Mouse (Mus musculus) forebrain, embryonic 13.5 days (tissue): ENCODE measurements around the gene Hcrt. TPM values are rescaled to one million over a fixed set of nuclear protein-coding genes. Genes with fewer than 3 reads are reported as not detected.

Experiments
- ATAC-seq: fragments of 200-750 bp; cut with Nextera tagmentation; 2 replicates; pipeline ENCODE4 v1.8.0; 2017
- H3K27ac ChIP-seq: fragments of 300-500 bp; sonication (generic); 2 replicates; pipeline ENCODE4 v1.5.1; 2015; ENCODE audit warnings: inconsistent platforms, mild to moderate bottlenecking, moderate library complexity
- H3K27me3 ChIP-seq: fragments of 300-500 bp; sonication (generic); 2 replicates; pipeline ENCODE4 v1.6.1; 2015; ENCODE audit warnings: mild to moderate bottlenecking, inconsistent platforms
- H3K36me3 ChIP-seq: fragments of 300-500 bp; sonication (generic); 2 replicates; pipeline ENCODE4 v1.6.1; 2015; ENCODE audit warnings: mild to moderate bottlenecking, inconsistent platforms; ENCODE audit not compliant: poor library complexity, severe bottlenecking
- H3K4me1 ChIP-seq: fragments of 300-500 bp; sonication (generic); 2 replicates; pipeline ENCODE4 v1.6.1; 2015; ENCODE audit warnings: inconsistent platforms
- H3K4me2 ChIP-seq: fragments of 300-500 bp; sonication (generic); 2 replicates; pipeline ENCODE4 v1.6.1; 2015; ENCODE audit warnings: inconsistent platforms, mild to moderate bottlenecking, moderate library complexity
- H3K4me3 ChIP-seq: fragments of 300-500 bp; sonication (generic); 2 replicates; pipeline ENCODE4 v1.5.1; 2015; ENCODE audit warnings: mild to moderate bottlenecking, inconsistent platforms
- H3K9ac ChIP-seq: fragments of 300-500 bp; sonication (generic); 2 replicates; pipeline ENCODE4 v1.6.1; 2015; ENCODE audit warnings: mild to moderate bottlenecking, inconsistent platforms
- H3K9me3 ChIP-seq: fragments of 300-500 bp; sonication (generic); replicated peaks from 2 replicates; pipeline ENCODE4 v1.6.1; 2016; ENCODE audit warnings: inconsistent platforms
- WGBS: fragments of 180-500 bp; shearing (Covaris S2); methylation state at CpG from one replicate; pipeline ENCODE4 v1.1.7; 2015; 5-methylcytosine and 5-hydroxymethylcytosine counted together
- polyA plus RNA-seq: library from polyadenylated mRNA; unstranded; fragments of >200 nt; fragmentation: Nextera tagmentation; extraction: Ambion mirVana; gene quantifications from 2 replicates; pipeline ENCODE4 v1.2.1, GENCODE M21; 2015

Hcrt gene
- polyA plus RNA-seq, 1 experiment from 2014 or later: not detected

- Histone ChIP-seq H3K9me3 (no peaks in the 10 kb centered on the region), H3K9ac (no peak overlapping the region), H3K36me3 (peaks cover 48% of the 10 kb centered on the region), H3K27me3 (no peaks in the 10 kb centered on the region), H3K4me1 (peaks cover 28% of the 10 kb centered on the region), H3K4me2 (no peak overlapping the region), H3K27ac (no peak overlapping the region), H3K4me3 (no peak overlapping the region)
- no peak for ATAC-seq
- WGBS: 78% methylated on average over 3 of the region's 3 CpGs
Observed at GRCm38 (mm10) chr11:100716649-100717048, 46.1 kb downstream of the Hcrt start.

- no peak for ATAC-seq
- no peak overlapping the region for H3K27ac ChIP-seq
- no peak overlapping the region for H3K4me2 ChIP-seq
- no peaks in the 10 kb centered on the region for H3K27me3 ChIP-seq
- no peak overlapping the region for H3K4me3 ChIP-seq
- H3K9me3 ChIP-seq: no peaks in the 10 kb centered on the region
- H3K4me1 ChIP-seq: peaks cover 29% of the 10 kb centered on the region
- H3K36me3 ChIP-seq: peaks cover 55% of the 10 kb centered on the region
- no peak overlapping the region for H3K9ac ChIP-seq
- WGBS: 78% methylated on average over 6 of the region's 6 CpGs
Observed at GRCm38 (mm10) chr11:100714948-100715347, 47.8 kb downstream of the Hcrt start.

DNA sequence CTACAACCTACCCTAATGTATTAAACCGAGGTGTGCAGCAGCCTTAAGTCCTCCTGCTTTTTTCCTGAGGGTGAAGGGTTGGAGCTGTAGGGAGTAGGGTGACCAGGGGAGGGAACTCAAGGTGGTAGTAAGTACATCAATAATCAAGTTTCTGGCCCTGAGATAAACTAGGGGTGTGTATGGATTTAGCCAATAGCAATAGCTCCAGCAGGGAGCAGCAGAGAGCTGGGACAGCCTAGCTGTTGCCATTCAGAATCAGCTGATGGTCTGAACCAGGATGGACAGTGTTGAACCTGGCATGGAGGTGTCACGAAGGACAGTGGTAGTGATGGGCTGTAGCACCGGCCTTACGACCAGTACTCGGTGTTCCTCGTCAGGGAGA lies 48.2 kb downstream of the Hcrt start:
- Histone ChIP-seq H3K4me3 (no peak overlapping the region), H3K9me3 (no peaks in the 10 kb centered on the region), H3K9ac (peak overlapping the region; percentile 52), H3K27ac (no peak overlapping the region), H3K36me3 (peaks cover 55% of the 10 kb centered on the region), H3K4me2 (no peak overlapping the region; the same call in 1 of the 2 replicates), H3K27me3 (no peaks in the 10 kb centered on the region), H3K4me1 (peaks cover 29% of the 10 kb centered on the region)
- WGBS: 53% methylated on average over 6 of the region's 6 CpGs
- ATAC-seq: no peak

- no peak for ATAC-seq
- peak within 1 kb of the TSS; percentile 9; the same call in 1 of the 2 replicates for H3K4me3 ChIP-seq
- no peaks in the 10 kb centered on the region for H3K27me3 ChIP-seq
- H3K36me3 ChIP-seq: peaks cover 55% of the 10 kb centered on the region
- WGBS: 10% methylated on average over 38 of the region's 38 CpGs
- H3K9ac ChIP-seq: peak within 1 kb of the TSS; percentile 52
- peak within 1 kb of the TSS; percentile 44 for H3K4me2 ChIP-seq
- no peak within 1 kb of the TSS for H3K27ac ChIP-seq
- H3K9me3 ChIP-seq: no peaks in the 10 kb centered on the region
- H3K4me1 ChIP-seq: peaks cover 29% of the 10 kb centered on the region
Observed at GRCm38 (mm10) chr11:100713735-100714533, 48.8 kb downstream of the Hcrt start, which contains the start of gene Hspb9. TSS of gene Hspb9 (plus strand) at chr11:100713850.

DNA sequence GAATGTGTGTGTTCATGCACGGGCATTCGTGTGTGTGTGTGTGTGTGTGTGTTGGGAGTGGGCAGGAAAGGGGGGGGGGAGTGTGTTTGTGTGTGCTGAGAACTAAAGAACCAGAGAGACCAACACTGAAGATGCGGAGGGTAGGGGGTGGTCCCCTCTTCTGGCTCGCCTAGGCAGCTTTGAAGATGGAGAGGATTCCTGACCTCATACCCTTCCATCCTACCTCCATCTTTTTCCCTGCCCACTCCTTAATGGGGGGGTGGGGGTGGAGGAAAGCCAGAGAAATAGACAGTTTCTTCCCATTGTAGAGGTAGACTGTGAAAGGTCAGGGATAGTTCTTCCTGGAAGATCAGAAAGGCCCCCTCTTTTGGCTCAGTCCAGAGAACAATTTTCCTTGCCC lies 49.6 kb downstream of the Hcrt start:
- no peak for ATAC-seq
- no peak overlapping the region for H3K4me3 ChIP-seq
- peak overlapping the region; percentile 44; the same call in 1 of the 2 replicates for H3K4me2 ChIP-seq
- 49% methylated on average over 4 of the region's 4 CpGs for WGBS
- peaks cover 29% of the 10 kb centered on the region for H3K4me1 ChIP-seq
- no peak overlapping the region for H3K27ac ChIP-seq
- peaks cover 55% of the 10 kb centered on the region for H3K36me3 ChIP-seq
- peak overlapping the region; percentile 52; the same call in 1 of the 2 replicates for H3K9ac ChIP-seq
- H3K9me3 ChIP-seq: no peaks in the 10 kb centered on the region
- no peaks in the 10 kb centered on the region for H3K27me3 ChIP-seq

DNA sequence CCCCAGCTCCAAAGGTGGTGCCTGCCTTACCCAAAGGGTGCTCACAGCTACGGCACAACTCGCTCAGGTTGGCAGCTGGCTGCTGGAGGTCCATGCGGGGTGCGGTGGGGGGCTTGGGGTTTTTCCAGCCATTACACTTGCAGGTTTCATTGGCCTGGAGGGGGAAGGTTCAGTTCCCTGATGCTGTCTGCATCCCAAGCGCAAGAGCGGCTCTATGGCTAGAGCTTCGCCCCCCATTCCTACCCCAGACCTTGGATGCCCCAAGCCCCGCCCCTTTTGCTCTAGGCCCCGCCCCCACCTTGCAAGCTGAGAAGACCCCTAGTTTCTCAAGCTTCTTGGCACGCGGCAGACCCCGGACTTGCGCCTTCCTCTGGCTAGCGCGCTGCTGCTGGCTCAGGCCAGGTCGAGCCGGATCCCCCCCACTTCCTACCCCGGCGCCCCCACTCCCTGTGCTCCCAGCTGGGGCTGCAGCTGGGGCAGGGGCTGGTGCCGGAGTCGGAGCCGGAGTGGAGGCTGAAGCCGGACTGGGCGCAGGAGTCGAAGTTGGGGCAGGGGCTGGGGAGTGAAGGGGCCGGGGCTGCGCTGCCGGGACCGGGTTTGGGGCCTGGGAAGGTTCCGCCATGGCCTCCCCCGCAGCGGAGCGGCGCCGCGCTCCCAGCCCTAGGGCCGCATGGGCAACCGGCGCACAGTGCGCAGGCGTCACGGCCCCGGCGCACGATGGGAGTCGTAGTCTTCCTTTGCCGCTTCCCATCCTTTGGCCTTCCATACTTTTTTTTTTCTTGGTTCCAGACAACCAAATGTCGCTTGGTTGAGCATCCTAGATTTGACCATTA lies 50.7 kb downstream of the Hcrt start, which contains the start of gene Kat2a:
Gene Kat2a, minus strand, starts transcription at position 683 of the 833 bp plus-strand sequence.
- peak within 1 kb of the TSS; percentile 92 for H3K9ac ChIP-seq
- H3K36me3 ChIP-seq: peaks cover 55% of the 10 kb centered on the region
- H3K9me3 ChIP-seq: no peaks in the 10 kb centered on the region
- peak within 1 kb of the TSS; percentile 72 for H3K4me2 ChIP-seq
- peak; percentile 94 for ATAC-seq
- H3K27me3 ChIP-seq: no peaks in the 10 kb centered on the region
- peaks cover 29% of the 10 kb centered on the region for H3K4me1 ChIP-seq
- peak within 1 kb of the TSS; percentile 75 for H3K27ac ChIP-seq
- 2% methylated on average over 48 of the region's 48 CpGs for WGBS
- peak within 1 kb of the TSS; percentile 96 for H3K4me3 ChIP-seq

Other genes with a start within 250 kb of the Hcrt start
- 251 and 271 TPM in 2 replicates for gene Acly, start 234.9 kb downstream of the Hcrt start, polyA plus RNA-seq
- 1.6 and 1.9 TPM in 2 replicates for gene Ttc25, start 217.3 kb downstream of the Hcrt start, polyA plus RNA-seq
- gene Cnp, start 188.0 kb downstream of the Hcrt start, polyA plus RNA-seq: 20.1 and 20.8 TPM in 2 replicates
- gene Nkiras2, start 143.7 kb downstream of the Hcrt start, polyA plus RNA-seq: 94.7 and 101 TPM in 2 replicates
- 283 and 285 TPM in 2 replicates for gene Dnajc7, start 142.8 kb downstream of the Hcrt start, polyA plus RNA-seq
- 0.18 and 0.48 TPM in 2 replicates for gene Zfp385c, start 70.5 kb downstream of the Hcrt start, polyA plus RNA-seq
- gene Dhx58, start 58.7 kb downstream of the Hcrt start, polyA plus RNA-seq: 1.8 and 2.1 TPM in 2 replicates
- gene Kat2a, start 50.5 kb downstream of the Hcrt start, polyA plus RNA-seq: 41.6 and 48.7 TPM in 2 replicates
- not detected in 2 replicates for gene Hspb9, start 49.1 kb downstream of the Hcrt start, polyA plus RNA-seq
- 22.7 and 23.1 TPM in 2 replicates for gene Rab5c, start 24.7 kb downstream of the Hcrt start, polyA plus RNA-seq
- gene Kcnh4, start 3.0 kb downstream of the Hcrt start, polyA plus RNA-seq: 3.4 and 4.6 TPM in 2 replicates
- gene Ghdc, start 8.0 kb upstream of the Hcrt start, polyA plus RNA-seq: 1.9 and 2.4 TPM in 2 replicates
- 11.1 and 14.0 TPM in 2 replicates for gene Stat5b, start 87.8 kb upstream of the Hcrt start, polyA plus RNA-seq
- 0.85 and 1.2 TPM in 2 replicates for gene Stat5a, start 96.4 kb upstream of the Hcrt start, polyA plus RNA-seq
- 24.6 and 29.1 TPM in 2 replicates for gene Stat3, start 176.6 kb upstream of the Hcrt start, polyA plus RNA-seq
- gene Cavin1, start 208.0 kb upstream of the Hcrt start, polyA plus RNA-seq: 19.5 and 23.4 TPM in 2 replicates
- 52.9 and 56.3 TPM in 2 replicates for gene Atp6v0a1, start 246.5 kb upstream of the Hcrt start, polyA plus RNA-seq